Mouse (Mus musculus): ENCODE results near the gene Oosp1.

Oosp1 gene

GRCm38 (mm10) chr19:11690839-11691238 lies at the start of gene Oosp1:
Gene Oosp1 (minus strand): TSS chr19:11691150.
- no peak for DNase-seq (ENCODE audit: low spot score in 2 of 2)

DNA sequence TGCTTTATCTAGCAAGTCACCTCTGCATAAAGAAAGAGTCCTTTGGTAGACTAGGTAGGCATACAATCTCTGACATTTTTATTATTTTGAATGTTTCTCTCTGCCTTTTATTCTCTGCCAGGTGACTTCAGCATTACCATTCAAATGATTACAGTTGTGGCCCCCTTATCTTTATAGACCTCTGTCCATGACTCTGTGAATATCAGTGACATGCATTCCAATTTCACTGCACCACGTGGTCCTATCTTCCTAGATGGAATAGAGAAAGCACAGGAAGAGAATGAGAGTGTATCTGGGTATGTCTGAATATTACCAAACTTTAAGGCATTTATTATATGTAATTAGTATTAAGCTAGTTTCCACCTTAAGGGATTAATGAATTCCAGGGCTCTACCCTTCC lies 45.5 kb upstream of the Oosp1 start:
- no peak for DNase-seq (ENCODE audit: low spot score in 2 of 2)

DNA sequence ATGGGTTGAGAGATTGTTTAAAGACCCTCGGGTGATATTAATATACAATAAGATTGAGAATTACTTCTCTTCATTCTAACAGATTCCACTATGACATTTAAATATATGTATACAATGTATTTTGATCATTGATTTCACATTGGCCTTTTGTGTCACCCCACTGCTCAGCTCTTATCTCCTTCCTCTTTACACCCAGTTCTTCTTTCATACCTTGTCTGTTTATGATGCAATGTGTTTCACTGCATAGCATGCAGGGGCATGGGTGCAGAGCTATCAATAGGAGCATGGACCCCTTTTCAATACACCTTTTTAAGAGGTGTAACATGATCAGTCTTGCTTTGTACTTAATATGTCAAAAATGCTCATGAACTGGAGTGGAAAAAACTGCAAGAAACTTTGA lies 39.3 kb upstream of the Oosp1 start:
- DNase-seq (ENCODE audit: low spot score in 2 of 2), result no peak

DNA sequence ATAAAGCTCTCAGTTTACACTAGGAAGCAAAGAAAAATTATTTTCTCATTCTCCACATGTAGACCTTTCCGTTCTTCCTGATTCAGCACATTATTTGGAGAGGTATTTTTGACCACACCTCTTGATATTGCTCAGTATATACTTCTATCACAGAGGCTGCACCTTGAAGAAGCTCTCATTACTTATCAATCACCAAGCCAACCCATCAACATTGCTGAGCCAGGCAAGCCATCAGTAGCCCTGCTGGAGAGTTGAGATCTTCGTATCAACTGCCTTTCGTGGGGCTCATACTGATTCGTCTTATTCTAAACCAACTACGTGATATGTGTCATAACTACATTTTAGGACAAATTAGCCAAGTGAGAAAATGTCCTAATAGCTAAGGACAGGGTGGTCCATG lies 36.4 kb upstream of the Oosp1 start:
- DNase-seq (ENCODE audit: low spot score in 2 of 2), result no peak

GRCm38 (mm10) chr19:11725915-11726314 lies 35.0 kb upstream of the Oosp1 start:
- DNase-seq (ENCODE audit: low spot score in 2 of 2), result no peak

GRCm38 (mm10) chr19:11724275-11724674 lies 33.3 kb upstream of the Oosp1 start:
- no peak for DNase-seq (ENCODE audit: low spot score in 2 of 2)

DNA sequence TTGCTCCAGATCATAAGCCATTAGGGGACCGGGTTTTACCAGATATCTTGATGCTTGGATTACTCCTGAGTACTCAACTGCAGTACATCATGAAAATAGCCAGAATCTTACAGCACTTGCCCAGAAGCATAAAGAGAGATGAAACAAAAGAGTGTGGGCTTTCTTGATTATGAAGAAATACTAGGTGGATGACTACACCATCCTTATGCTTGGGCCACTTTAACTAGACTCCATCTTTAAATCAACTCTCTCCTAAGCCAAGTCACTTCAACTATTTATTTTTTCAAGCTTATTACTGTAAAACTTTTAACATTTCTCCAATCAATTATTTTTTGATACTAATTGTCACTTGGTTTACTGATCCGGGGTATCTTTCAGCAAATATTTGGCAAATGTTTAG lies 32.9 kb upstream of the Oosp1 start:
- DNase-seq (ENCODE audit: low spot score in 2 of 2), result no peak

GRCm38 (mm10) chr19:11720071-11720470 lies 29.1 kb upstream of the Oosp1 start:
- no peak for DNase-seq (ENCODE audit: low spot score in 2 of 2)

- DNase-seq (ENCODE audit: low spot score in 2 of 2), result no peak
These were observed 21.5 kb upstream of the Oosp1 start for GRCm38 (mm10) chr19:11712451-11712850.

GRCm38 (mm10) chr19:11698342-11698741 lies 7.4 kb upstream of the Oosp1 start:
- no peak for DNase-seq (ENCODE audit: low spot score in 2 of 2)

GRCm38 (mm10) chr19:11696755-11697154 lies 5.8 kb upstream of the Oosp1 start, which contains the start of gene Oosp3:
Gene Oosp3 (plus strand): TSS chr19:11697055.
- DNase-seq (ENCODE audit: low spot score in 2 of 2), result no peak

- no peak for DNase-seq (ENCODE audit: low spot score in 2 of 2)
These were observed 504 bp upstream of the Oosp1 start for GRCm38 (mm10) chr19:11691454-11691853.

DNA sequence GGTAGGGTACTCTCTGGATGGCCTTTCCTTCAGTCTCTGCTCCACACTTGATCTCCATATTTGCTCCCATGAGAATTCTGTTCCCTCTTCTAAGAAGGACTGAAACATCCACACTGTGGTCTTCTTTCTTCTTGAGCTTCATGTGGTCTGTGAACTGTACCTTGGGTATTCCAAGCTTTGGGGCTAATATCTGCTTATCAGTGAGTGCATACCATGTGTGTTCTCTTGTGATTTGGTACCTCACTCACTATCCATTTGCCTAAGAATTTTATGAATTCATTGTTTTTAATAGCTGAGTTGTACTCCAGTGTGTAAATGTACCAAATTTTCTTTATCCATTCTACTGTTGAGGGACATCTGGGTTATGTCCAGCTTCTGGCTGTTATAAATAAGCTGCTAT lies 29.4 kb downstream of the Oosp1 start:
- DNase-seq (ENCODE audit: low spot score in 2 of 2), result no peak

DNA sequence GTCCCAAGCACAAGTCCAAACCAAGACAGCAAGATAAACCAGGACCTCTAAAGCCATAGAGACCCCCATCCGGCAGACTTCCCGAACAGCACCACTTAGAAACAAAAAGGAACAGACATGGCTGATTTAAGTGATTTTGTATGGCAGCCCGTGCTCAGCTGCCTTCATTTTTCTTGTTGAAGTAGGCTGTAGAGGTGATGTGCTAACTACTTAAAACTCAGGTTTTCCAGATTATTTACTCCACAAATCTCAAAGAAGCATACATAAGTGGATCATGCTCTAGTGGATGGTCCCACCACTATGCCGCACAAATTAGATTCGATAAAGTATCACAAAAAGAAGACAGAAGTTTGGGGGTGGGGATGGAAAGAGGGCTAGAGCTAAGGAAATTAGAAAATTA lies 30.5 kb downstream of the Oosp1 start, which contains the start of gene Oosp2:
Oosp2 (minus strand) TSS at position 101 of the 400 bp plus-strand sequence.
- DNase-seq (ENCODE audit: low spot score in 2 of 2), result no peak

GRCm38 (mm10) chr19:11659142-11659541 lies 31.8 kb downstream of the Oosp1 start:
- DNase-seq (ENCODE audit: low spot score in 2 of 2), result no peak

DNA sequence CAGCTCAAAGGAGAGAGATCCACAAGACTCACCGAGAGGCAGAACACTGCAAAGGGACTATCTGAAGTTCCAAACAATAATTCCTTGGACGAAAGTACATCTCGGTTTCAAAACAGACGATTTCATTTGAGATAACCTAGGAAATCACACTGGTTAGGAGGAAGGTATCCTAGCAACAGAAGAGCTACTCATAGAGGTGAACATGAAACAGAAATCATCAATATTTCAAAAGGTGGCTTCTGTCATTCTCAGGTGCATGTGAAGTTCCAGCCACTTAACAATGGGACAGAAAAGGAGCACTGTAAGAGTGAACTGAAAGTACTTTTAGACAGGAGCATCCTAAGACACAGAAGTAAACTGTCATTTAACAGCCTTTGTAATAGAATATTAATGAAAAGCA lies 41.4 kb downstream of the Oosp1 start:
- no peak for DNase-seq (ENCODE audit: low spot score in 2 of 2)

DNA sequence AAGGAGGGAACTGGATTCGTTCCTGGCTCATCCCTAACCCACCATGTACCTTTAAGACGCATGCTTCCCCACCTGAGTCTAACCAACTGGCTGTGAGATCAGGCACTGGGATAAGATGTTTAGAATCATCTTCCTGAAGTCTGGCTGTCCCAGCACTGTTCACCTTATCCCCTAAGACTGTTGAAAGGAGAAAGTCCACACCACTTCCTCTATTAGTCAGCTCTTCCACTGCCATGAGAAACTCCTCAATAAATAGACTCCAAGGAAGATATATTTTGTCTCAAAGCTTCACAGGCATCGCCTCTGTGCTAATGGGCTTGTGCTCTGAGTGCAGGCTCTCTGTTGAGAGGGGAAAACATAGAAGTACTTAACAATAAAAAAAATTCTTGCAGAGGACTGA lies 44.8 kb downstream of the Oosp1 start:
- no peak for DNase-seq (ENCODE audit: low spot score in 2 of 2)

GRCm38 (mm10) chr19:11640732-11641131 lies 50.2 kb downstream of the Oosp1 start, which contains the start of gene Ms4a3:
Gene Ms4a3 (minus strand): TSS chr19:11640851.
- DNase-seq (ENCODE audit: low spot score in 2 of 2), result no peak

- no peak for DNase-seq (ENCODE audit: low spot score in 2 of 2)
These were observed 51.9 kb downstream of the Oosp1 start for GRCm38 (mm10) chr19:11639038-11639437.

DNA sequence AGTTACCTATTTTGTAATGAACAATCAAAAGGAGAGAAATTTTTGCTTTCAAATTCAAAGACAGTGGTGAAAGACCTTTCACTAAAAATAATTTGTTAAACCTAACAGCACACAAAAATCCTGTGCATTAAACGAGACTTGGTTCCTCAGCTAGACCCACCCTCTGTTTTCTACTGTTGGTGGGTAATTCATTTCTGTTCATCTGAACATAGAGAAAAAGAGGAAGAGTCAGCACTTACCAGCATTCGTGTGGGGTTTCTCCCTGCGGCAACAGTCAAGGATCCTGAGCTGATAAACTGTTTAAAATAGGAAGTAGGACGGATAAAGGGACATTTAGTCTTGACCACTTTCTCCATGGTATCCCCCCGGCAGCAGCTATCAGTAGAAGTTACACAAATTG lies 55.4 kb downstream of the Oosp1 start:
- DNase-seq (ENCODE audit: low spot score in 2 of 2), result no peak

DNA sequence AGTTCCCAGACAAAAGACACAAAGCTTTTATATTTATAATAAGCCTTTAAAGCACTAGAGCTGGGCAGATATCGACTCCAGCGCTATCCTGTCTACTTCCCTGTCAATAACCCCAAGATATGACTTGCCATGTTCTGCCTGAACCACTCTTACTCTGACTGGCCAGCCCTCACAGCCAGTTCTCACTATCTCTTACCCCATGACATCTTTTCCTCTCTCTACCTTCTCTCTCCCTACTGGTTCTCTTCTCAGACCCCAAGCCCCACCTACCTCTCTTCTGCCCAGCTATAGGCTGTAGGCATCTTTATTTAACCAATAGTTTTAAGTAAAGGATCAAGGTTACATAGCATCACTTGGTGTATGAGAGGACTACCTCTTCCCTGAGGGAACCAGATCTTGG lies 56.6 kb downstream of the Oosp1 start:
- DNase-seq (ENCODE audit: low spot score in 2 of 2), result no peak

DNA sequence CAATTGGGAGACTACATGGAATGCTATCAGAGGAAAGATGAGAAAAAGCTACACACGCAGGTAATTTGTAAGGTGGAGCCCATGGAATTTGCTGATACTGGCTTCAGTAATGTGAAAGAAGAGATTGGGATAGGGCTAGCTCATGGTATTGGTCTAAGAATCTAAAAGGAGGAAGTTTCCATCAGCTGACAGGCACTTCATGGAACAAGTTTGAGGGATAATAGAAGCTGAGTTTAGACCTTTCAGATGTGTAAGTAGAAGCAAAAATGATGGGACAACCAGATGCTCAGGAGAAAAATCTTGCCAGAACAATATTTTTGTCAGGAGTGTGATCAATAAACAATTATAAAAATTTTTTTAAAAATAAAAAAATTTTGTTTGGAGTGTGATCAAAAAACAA lies 57.2 kb downstream of the Oosp1 start:
- DNase-seq (ENCODE audit: low spot score in 2 of 2), result no peak

- DNase-seq (ENCODE audit: low spot score in 2 of 2), result no peak
These were observed 65.7 kb downstream of the Oosp1 start for GRCm38 (mm10) chr19:11625231-11625630.

DNA sequence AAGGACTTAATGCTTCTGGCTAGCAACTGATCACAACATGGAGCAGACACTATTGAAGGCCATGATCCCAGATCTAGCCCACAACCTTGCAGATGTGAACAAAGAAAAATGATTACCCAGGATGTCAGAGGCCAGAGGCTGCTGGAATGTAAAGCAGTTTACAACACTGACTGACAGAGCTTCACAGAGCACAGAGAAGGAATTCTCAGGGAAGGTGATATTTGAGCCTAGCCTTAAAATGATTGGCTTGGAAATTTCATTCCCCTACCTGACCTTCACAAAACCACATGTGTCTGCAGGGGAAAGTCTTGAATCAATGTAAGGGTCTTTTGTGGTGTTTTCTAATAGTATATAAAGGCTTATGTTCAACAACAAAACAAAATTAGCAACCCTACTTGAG lies 66.2 kb downstream of the Oosp1 start:
- DNase-seq (ENCODE audit: low spot score in 2 of 2), result no peak

GRCm38 (mm10) chr19:11623551-11623950 lies 67.4 kb downstream of the Oosp1 start, which contains the start of gene Ms4a2:
Gene Ms4a2 (minus strand): TSS chr19:11623719.
- no peak for DNase-seq (ENCODE audit: low spot score in 2 of 2)

Measured in spleen, postnatal 4 days (tissue).